Mouse (Mus musculus): ENCODE data around the gene Pex7. TPM values are rescaled to one million over a fixed set of nuclear protein-coding genes. Genes with fewer than 3 reads are reported as not detected.

The Pex7 gene
- polyA plus RNA-seq, 1 experiment from 2014 or later: 25.5 TPM

DNA sequence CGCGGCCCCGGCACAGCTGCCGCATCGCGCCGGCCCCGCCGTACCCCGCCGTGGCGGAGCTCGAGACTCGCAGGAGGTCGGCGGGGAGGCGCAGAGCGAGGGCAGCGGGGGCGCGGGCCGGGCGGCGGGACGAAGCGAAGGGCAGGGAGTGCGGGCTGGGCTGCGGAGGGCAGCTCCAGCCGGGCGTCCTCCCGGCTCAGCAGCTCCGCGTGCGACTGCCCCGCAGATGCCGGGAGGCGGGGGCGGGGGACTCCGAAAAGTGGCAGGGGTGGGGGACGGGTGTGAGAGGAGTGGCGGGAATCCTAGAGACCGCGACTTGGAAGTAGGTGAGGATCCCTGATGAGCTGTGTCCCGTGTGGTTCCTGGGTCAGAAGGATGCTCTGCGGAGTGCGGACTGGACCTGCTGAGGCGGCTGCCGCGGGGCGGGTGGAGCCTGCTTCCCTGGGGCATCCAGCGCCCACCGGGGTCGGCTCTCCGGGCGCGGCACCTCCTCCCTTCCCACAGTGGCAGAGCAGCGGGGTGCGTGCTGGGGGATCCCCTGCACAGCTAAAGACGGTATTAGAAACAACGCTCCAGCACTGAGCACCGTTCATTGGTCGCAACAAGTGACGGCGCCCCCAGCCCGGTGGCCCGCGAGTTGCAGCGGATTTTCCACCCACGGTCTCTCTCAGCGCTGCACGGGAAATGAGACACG is 56.3 kb downstream of the Pex7 start, which contains the start of gene Slc35d3:
Gene Slc35d3, minus strand, starts transcription at position 462 of the 694 bp plus-strand sequence.
- peak within 1 kb of the TSS; percentile 70 for H3K4me3 ChIP-seq
- peak within 1 kb of the TSS; percentile 74 for H3K27ac ChIP-seq
- H3K9me3 ChIP-seq: no peaks in the 10 kb centered on the region
- DNase-seq (ENCODE audit: extremely low spot score, low spot score): peak; percentile 57
- peaks cover 79% of the 10 kb centered on the region for H3K27me3 ChIP-seq (ENCODE audit: poor library complexity, severe bottlenecking)
- peaks cover 33% of the 10 kb centered on the region for H3K4me1 ChIP-seq
- H3K36me3 ChIP-seq (replicated peaks): no peaks in the 10 kb centered on the region
- WGBS: under 1% methylated on average over 72 of the region's 72 CpGs

DNA sequence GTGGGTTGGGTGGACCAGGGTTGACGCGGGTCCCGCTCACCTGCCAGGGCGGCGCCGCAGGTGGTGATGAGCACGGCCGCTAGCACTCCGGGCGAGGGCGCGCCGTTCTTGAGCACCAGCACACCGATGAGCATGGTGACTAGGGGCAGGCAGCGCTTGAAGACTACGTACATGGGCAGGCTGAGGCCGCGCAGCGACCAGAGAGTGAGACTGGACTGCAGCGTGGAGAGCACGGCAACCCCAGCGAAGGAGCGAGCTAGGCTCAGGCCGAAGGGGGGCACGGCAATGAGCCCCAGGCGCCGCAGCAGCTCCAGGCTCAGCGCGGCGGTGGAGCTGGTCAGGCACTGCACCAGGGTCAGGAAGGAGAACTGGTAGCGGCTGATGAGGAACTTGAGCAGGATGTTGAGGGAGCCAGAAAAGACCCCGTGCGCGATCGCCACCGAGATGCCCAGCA is 56.9 kb downstream of the Pex7 start:
- H3K27ac ChIP-seq: peak overlapping the region; percentile 74
- H3K4me1 ChIP-seq: peaks cover 33% of the 10 kb centered on the region
- DNase-seq (ENCODE audit: extremely low spot score, low spot score): peak; percentile 66
- no peaks in the 10 kb centered on the region for H3K9me3 ChIP-seq
- H3K4me3 ChIP-seq: peak overlapping the region; percentile 70
- H3K27me3 ChIP-seq (ENCODE audit: poor library complexity, severe bottlenecking): peaks cover 85% of the 10 kb centered on the region
- WGBS: under 1% methylated on average over 36 of the region's 36 CpGs
- no peaks in the 10 kb centered on the region for H3K36me3 ChIP-seq (replicated peaks)

DNA sequence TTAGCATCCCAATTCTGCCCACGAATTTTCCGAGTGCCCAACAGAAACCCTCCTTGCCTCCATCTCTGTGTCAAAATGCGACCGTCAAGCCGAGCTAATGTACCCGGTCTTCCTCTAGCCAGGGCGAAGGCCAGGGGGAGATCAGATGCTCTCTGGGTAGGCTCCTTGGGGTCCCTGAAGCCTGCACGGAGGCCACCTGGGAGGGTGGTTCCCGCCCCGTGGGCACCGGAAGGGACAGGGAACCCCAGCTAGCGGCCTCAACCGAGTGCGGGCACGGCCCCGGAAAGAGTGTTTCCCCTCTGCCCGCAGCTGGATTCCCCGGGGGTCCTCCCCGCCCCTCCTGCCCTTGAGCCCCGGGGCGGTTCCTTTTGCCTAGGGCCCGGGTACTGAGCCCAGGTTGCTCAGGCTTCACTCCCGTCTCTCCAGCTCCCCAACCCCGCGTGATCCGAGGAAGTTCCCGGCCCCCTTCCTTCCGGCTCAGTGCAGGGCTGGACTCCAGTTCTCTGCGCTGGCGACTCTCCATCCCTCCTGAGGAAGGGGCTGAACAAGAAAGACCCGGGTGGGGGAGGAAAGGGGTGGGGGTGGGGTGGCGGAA is 57.6 kb downstream of the Pex7 start:
- peak overlapping the region; percentile 60; the same call in 1 of the 2 replicates for H3K27ac ChIP-seq
- peaks cover 88% of the 10 kb centered on the region for H3K27me3 ChIP-seq (ENCODE audit: poor library complexity, severe bottlenecking)
- WGBS: under 1% methylated on average over 32 of the region's 32 CpGs
- DNase-seq (ENCODE audit: extremely low spot score, low spot score): peak; percentile 44
- H3K9me3 ChIP-seq: no peaks in the 10 kb centered on the region
- H3K36me3 ChIP-seq (replicated peaks): no peaks in the 10 kb centered on the region
- H3K4me3 ChIP-seq: peak overlapping the region; percentile 70
- peaks cover 33% of the 10 kb centered on the region for H3K4me1 ChIP-seq

DNA sequence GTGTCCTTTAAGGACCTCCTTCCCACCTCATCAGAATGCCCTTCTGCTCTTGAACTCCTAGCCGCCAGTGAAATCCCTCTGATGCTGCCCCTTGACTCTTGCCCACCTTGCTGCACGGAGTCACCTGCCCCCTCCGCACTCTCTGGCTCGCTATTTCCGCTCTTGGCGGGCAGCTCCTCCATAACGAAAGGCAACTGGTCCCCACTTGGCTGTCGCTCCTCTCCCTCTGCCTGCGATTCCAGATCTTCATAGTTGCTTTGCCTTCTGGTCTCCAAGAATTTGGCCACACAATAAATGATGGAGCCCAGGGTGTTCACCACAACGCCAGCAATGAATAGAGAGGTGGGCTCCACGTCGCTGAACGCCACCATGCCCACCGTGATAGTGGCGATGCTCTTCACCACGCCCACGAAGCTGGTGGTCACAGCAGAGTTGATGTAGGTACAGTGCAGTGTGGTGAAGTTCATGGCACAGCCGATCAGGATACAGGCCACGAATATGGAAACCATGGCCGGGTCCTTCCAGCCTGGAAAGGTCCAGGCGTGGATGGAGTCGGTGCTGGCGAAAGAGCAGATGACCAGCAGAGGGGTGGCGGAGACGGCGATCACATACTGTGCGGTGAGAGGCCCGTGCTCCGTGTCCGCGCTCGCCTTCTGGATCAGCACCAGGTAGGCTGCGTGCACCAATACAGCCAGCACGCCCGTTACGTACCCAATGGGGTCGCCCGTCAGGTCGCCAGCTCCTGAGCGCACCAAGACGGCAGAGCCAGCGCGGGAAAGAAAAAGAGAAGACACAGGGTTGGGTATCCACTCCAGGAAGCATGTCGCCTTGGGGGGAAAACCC is 58.3 kb downstream of the Pex7 start:
- WGBS: 4% methylated on average over 44 of the region's 44 CpGs
- H3K9me3 ChIP-seq: no peaks in the 10 kb centered on the region
- H3K27ac ChIP-seq: no peak overlapping the region
- peak overlapping the region; percentile 70 for H3K4me3 ChIP-seq
- no peaks in the 10 kb centered on the region for H3K36me3 ChIP-seq (replicated peaks)
- peaks cover 87% of the 10 kb centered on the region for H3K27me3 ChIP-seq (ENCODE audit: poor library complexity, severe bottlenecking)
- H3K4me1 ChIP-seq: peaks cover 33% of the 10 kb centered on the region
- peak; percentile 19 for DNase-seq (ENCODE audit: extremely low spot score, low spot score)

DNA sequence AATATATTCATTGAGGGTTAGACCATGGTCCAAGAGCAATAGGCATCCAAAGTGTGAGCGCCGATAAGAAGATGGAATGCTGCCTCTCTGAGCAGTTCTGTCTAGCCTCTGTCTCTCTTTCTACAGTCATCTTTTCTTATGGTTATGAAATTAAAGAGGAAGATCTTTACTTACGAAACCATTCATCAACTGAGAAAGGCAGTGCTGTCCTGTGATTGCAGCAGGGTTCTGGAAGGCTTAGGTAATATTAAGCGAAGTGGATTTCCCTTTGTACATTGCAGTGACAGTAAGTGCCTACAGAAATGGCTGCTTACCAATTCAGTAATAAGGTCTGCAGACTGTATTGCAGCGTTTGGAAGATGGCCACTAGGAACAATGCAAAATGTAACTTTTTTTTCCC is 67.7 kb downstream of the Pex7 start:
- Histone ChIP-seq H3K9me3 (no peaks in the 10 kb centered on the region), H3K4me3 (no peak overlapping the region), H3K4me1 (no peaks in the 10 kb centered on the region; the same call in 1 of the 2 replicates), H3K27ac (no peak overlapping the region), H3K27me3 (ENCODE audit: poor library complexity, severe bottlenecking) (peaks cover under 1% of the 10 kb centered on the region; the same call in 1 of the 2 replicates), H3K36me3 (replicated peaks) (no peaks in the 10 kb centered on the region)
- 90% methylated on average over 5 of the region's 5 CpGs for WGBS
- DNase-seq (ENCODE audit: extremely low spot score, low spot score): no peak

DNA sequence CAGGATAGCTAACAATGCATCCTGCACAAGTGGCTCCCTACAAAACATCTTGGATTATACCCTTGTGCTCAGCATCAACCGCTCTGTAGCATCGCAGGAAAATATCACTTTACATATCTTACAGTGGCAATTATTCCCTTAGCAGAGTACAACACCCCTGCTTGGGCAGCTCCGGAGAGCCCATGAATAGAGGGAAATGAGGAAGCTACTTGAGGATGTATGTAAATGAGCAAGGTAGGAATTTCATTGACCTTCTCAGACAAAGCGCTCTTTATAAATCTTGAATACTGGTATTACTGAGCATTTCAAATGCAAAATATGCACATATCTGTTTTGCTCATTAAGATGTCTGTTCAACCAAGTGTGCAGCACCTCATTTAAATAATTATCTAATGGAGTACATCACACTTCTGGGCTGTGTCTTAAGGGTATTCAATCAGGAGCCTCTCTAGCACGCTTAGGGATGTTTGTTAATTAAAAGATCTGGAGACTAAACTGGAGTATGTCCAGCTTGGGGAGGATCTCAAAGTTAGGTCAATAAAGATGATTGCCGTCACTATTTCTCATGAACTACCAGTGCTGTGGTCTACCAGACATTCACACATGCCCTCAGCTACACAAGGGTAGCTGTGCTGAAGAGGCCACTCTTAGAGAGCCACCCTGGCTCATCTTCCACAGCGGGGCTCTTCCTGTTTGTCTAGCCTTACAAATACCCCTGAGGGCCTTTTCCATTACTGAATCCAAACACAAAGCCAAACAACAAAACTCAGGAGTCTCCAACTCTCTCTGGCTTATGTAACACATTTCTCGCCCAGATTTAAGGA is 71.4 kb downstream of the Pex7 start:
- H3K27me3 ChIP-seq (ENCODE audit: poor library complexity, severe bottlenecking): no peaks in the 10 kb centered on the region
- no peaks in the 10 kb centered on the region for H3K36me3 ChIP-seq (replicated peaks)
- H3K4me3 ChIP-seq: no peak overlapping the region
- H3K4me1 ChIP-seq: no peaks in the 10 kb centered on the region; the same call in 1 of the 2 replicates
- no peak for DNase-seq (ENCODE audit: extremely low spot score, low spot score)
- no peak overlapping the region for H3K27ac ChIP-seq
- WGBS: 77% methylated on average over 8 of the region's 8 CpGs
- H3K9me3 ChIP-seq: no peaks in the 10 kb centered on the region

DNA sequence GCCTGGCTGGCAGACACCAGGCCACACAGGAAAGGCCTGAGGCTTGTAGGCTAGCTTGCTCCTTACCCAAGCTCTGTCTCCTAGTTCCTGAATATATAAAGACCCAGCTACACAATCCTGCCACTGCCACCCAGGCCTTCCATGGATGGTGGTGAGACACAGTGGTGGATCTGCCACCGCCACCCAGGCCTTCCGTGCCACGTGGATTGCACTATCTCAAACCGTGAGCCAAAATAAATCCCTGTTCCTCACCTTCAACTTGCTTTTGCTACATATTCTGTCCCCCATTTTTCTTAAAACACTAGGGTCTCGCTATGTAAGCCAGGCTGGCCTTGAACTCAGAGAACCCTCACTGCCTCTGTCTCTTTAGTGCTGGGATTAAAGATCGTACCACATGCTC is 73.3 kb downstream of the Pex7 start:
- 96% methylated on average over 6 of the region's 6 CpGs for WGBS
- H3K4me1 ChIP-seq: no peaks in the 10 kb centered on the region; the same call in 1 of the 2 replicates
- no peaks in the 10 kb centered on the region for H3K9me3 ChIP-seq
- H3K36me3 ChIP-seq (replicated peaks): no peaks in the 10 kb centered on the region
- H3K27me3 ChIP-seq (ENCODE audit: poor library complexity, severe bottlenecking): no peaks in the 10 kb centered on the region
- H3K4me3 ChIP-seq: no peak overlapping the region
- H3K27ac ChIP-seq: no peak overlapping the region
- DNase-seq (ENCODE audit: extremely low spot score, low spot score): no peak

DNA sequence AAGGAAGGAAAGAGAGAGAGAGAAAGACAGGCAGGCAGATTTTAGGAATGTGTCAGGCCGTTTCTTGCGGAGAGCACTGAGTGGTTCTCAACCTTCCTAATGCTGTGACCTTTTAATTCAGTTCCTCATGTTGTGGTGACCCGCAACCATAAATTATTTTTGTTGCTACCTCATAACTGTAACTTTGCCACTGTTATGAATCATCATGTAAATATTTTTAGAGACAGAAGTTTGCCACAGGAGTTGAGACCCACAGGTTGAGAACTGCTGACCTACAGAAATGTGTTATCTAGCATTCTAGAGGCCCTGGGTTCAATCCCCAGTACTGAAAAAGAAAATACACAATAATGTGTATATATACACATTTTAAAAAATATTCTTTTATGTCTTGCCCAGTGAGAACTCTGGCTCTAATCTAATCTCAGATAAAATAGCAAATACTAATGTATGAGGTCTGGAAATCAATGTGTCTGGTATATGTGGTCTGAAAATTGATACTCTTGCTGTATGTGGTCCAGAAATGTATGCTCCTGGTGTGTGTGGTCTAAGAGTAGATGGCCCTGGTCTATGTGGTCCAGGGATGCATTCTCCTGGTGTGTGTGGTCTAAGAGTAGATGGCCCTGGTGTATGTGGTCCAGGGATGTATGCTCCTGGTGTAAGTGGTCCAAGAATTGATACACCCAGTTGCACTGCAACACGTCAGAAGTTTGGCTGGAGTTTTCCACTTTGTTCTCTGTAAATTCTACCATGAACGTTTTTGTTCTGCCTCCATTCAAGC is 76.2 kb downstream of the Pex7 start:
- no peaks in the 10 kb centered on the region; the same call in 1 of the 2 replicates for H3K4me1 ChIP-seq
- 92% methylated on average over 5 of the region's 5 CpGs for WGBS
- H3K36me3 ChIP-seq (replicated peaks): no peaks in the 10 kb centered on the region
- DNase-seq (ENCODE audit: extremely low spot score, low spot score): no peak
- no peak overlapping the region for H3K4me3 ChIP-seq
- no peak overlapping the region for H3K27ac ChIP-seq
- H3K9me3 ChIP-seq: no peaks in the 10 kb centered on the region
- no peaks in the 10 kb centered on the region for H3K27me3 ChIP-seq (ENCODE audit: poor library complexity, severe bottlenecking)

DNA sequence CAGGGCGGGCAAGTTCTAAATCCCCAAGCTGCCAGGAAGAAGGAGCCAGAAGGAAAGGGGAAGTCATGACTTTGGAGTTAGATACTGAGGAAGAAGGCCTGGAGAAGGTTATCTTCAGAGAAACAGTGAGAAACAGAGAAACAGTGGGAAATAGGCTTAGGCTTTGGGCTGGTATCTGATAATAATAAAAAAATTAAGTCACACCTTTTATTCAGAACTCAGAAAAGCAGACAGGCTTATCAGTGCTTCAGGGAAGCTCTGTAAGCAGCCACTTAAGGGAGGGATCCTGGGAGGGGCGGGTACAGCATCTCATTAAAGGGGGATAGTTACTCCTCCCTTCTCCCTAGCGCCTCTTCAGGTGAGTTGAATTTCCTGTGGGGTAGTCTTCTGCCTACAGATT is 86.5 kb downstream of the Pex7 start:
- no peak overlapping the region for H3K4me3 ChIP-seq
- WGBS: 45% methylated on average over 3 of the region's 3 CpGs

DNA sequence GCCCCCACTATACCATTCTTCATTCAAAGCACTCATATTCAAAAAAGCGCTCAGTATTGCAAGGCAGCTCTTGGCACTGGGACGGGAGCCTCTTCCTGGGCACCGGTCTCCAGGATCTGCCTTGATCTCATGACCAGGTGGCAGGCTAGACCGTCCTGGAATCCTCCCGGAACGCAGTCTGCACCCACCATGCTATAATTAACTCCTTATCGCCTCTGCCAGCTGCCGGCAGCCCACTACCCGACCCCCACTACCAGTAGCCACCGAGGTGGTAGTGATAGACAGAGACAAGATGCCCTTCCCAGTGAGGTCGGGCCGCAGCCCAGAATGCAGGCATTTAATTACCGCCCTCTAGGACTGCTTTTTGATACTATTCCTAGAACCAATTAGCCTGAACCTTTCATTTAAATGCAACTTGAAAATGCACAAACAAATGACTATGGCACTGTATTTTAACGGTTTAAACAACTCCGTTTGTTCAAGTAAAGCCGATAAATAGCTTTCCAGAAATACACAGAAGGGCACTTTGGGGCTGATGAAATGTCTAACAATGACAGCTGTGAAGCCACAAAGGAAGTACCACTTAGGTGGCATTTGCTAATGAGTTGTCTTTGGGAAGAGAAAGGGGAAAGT is 88.7 kb downstream of the Pex7 start:
- H3K4me3 ChIP-seq: no peak overlapping the region
- 70% methylated on average over 16 of the region's 16 CpGs for WGBS
- 0 out of 2 replicates have a peak, but pooled peaks cover 7% of the 10 kb centered on the region for H3K27me3 ChIP-seq (ENCODE audit: poor library complexity, severe bottlenecking)
- no peak overlapping the region for H3K27ac ChIP-seq
- peaks cover 8% of the 10 kb centered on the region for H3K4me1 ChIP-seq
- DNase-seq (ENCODE audit: extremely low spot score, low spot score): no peak
- no peaks in the 10 kb centered on the region for H3K36me3 ChIP-seq (replicated peaks)
- H3K9me3 ChIP-seq: no peaks in the 10 kb centered on the region

More for the DNA sequence above, 86.5 kb downstream of the Pex7 start:
- H3K27ac ChIP-seq: no peak overlapping the region
- no peaks in the 10 kb centered on the region for H3K36me3 ChIP-seq (replicated peaks)
- DNase-seq (ENCODE audit: extremely low spot score, low spot score): no peak
- no peaks in the 10 kb centered on the region for H3K9me3 ChIP-seq
- 0 out of 2 replicates have a peak, but pooled peaks cover 7% of the 10 kb centered on the region for H3K27me3 ChIP-seq (ENCODE audit: poor library complexity, severe bottlenecking)
- H3K4me1 ChIP-seq: peaks cover 5% of the 10 kb centered on the region

DNA sequence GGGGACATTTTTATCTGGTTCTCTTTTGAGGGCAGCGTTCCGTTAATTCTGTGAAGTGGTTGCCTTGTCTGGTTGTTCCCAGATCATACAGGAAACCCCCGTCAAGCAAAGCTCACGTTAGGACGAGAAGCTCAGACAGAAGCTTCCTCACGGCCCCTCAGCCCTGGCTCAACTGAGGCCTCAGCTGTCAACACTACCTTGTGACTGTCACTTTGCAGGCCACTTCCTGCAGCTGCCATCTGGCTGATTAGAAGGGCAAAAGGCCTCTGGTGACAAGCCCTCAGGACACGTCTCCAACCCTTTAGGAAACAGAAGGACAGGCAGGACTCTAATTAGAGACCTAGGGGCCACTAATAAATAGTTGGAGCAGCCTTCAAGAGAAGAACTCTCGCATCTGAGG is 92.1 kb downstream of the Pex7 start:
- 57% methylated on average over 8 of the region's 8 CpGs for WGBS
- Histone ChIP-seq H3K4me1 (peaks cover 8% of the 10 kb centered on the region), H3K27me3 (ENCODE audit: poor library complexity, severe bottlenecking) (0 out of 2 replicates have a peak, but pooled peaks cover 7% of the 10 kb centered on the region), H3K36me3 (replicated peaks) (no peaks in the 10 kb centered on the region), H3K27ac (no peak overlapping the region), H3K4me3 (no peak overlapping the region), H3K9me3 (no peaks in the 10 kb centered on the region)
- no peak for DNase-seq (ENCODE audit: extremely low spot score, low spot score)

Data from forebrain, embryonic 10.5 days (tissue).